Mouse (Mus musculus): ENCODE results near the gene Siah1b.

Siah1b gene

GRCm38 (mm10) chrX:164076040-164076775, at the start of gene Siah1b:
Siah1b (minus strand) TSS chrX:164076493.
- DNase-seq (ENCODE audit: low spot score) = peak; percentile 95

- DNase-seq (ENCODE audit: low spot score) = no peak
These were observed 47.6 kb upstream of the Siah1b start for GRCm38 (mm10) chrX:164123942-164124341.

GRCm38 (mm10) chrX:164113744-164114143, 37.5 kb upstream of the Siah1b start:
- DNase-seq (ENCODE audit: low spot score) = no peak

- no peak for DNase-seq (ENCODE audit: low spot score)
These were observed 34.9 kb upstream of the Siah1b start for GRCm38 (mm10) chrX:164111146-164111545.

GRCm38 (mm10) chrX:164102656-164103055, 26.4 kb upstream of the Siah1b start:
- DNase-seq (ENCODE audit: low spot score) = no peak

DNA sequence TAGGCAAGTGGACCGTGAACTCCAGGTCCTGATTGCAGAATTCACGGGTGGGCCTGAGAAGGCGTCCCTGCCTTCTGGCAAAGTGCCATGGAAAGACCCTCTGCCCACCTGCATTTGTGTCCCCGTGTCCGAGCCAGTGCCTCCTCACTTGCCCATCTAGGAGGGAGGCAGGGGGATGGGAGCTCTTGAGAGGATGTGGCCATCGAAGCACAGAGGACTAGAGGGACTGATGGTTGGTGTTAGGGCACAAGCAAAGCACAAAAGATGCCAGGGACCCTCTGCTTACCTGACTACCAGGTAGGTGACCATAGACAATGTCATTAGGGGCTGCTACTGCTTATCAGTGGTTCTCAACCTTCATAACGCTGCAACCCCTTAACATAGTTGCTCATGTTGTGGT, 25.9 kb upstream of the Siah1b start:
- DNase-seq (ENCODE audit: low spot score) = no peak

- DNase-seq (ENCODE audit: low spot score) = no peak
These were observed 25.2 kb upstream of the Siah1b start for GRCm38 (mm10) chrX:164101483-164101882.

DNA sequence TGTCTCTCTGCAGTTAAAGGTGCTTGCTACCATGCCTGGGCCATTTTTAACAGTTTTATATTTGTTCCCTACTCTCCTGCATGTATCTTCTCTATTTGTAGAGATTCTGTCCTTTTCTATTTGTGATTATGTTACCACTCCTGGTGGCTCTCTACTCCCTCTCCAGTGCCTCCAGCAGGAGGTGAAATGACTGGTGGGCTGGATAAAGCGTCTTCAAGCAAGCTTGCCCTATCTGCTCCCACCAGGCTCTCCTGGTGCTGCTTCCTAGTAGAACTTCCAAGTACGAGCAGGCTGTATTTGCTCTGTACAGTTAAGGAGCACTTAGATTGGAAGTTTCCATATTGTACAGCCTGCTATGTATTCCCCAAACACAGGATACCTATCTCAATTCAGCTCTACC, 19.5 kb upstream of the Siah1b start:
- no peak for DNase-seq (ENCODE audit: low spot score)

GRCm38 (mm10) chrX:164093435-164093834, 17.1 kb upstream of the Siah1b start:
- DNase-seq (ENCODE audit: low spot score) = no peak

DNA sequence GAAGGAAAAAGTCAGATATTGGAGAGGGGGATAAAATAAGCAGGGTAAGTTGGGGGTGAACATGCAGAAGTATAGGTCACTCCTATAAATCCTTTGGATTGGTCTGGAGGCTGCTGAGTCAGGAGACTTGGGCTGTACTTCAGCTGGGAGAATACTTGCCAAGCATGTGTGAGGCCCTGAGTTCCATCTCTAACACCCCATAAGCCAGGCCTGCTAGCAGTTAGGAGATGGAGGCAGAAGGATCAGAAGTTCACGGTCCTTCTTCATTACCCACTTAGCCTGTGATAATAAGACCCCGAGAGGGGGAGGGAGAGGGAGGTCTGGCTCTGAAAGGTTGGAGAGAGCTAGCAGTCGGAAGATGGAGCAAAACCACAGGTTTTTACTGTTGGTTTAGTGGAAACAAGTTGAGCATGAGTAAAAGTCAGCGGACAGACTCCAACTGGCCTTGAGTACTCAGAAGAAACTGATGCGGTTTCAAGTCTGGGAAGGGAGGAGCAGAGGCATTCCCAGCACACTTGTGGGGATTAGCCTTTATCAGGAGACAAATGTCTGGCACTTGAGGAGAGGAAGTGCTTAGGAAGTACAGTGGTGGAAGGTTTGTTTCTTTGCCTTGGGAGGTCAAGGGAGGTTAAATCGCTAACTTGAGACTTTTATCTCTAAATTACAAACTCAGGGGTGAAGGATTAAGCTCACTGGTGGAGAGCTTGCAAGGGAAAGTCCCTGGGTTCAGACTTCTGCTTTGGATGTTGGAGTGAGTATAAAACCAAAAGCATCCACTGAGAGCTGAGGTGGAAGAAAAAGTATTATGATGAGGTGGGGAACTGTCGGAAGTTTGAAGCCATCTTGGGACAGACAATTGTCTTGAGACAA, 16.2 kb upstream of the Siah1b start:
- DNase-seq (ENCODE audit: low spot score) = no peak

DNA sequence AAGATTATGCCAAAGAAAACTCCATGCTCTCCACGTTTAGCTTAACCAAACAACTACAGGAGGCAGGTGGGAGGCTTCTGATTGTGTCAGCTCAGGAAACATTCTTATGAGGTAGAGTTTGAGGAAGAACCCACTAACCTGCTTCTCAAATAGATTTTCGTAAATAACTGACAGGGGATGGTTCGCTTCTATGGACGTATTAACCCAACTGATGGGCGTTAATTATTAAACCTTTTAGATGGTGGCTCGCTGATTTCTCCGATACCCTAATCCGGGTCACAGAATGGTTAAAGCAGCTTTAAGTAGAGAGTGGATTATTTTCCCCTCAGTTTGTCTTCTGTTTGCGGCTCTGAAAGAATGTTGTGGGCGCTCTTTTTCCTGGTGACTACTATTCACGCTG, 13.6 kb upstream of the Siah1b start:
- DNase-seq (ENCODE audit: low spot score) = no peak

- no peak for DNase-seq (ENCODE audit: low spot score)
These were observed 12.3 kb upstream of the Siah1b start, which contains the start of gene Cltrn for GRCm38 (mm10) chrX:164088582-164088981. Cltrn (plus strand) TSS chrX:164088830.

- DNase-seq (ENCODE audit: low spot score) = no peak
These were observed 5.7 kb upstream of the Siah1b start for GRCm38 (mm10) chrX:164082030-164082429.

DNA sequence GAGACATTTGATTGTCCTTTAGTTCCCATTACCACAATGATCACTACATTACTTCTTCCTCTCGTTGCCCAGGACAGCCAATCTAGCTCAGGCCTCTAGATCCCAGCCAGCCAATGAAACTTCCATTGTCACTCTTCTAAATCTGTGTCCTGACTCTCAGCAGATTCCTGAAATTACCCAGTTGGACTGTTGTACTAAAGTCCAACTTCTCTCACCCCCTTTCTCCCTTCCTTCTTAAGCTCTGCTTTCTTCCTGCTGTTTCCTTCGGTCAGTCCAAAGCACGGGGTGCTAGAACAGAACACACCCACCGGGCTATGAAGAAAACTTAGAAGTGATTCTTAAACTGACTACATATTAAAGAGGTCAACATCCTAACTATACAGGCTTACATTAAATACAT, 7.3 kb downstream of the Siah1b start:
- no peak for DNase-seq (ENCODE audit: low spot score)

- peak; percentile 77 for DNase-seq (ENCODE audit: low spot score)
These were observed 10.1 kb downstream of the Siah1b start for GRCm38 (mm10) chrX:164066185-164066584.

- no peak for DNase-seq (ENCODE audit: low spot score)
These were observed 17.2 kb downstream of the Siah1b start for GRCm38 (mm10) chrX:164059070-164059469.

- DNase-seq (ENCODE audit: low spot score) = no peak
These were observed 17.8 kb downstream of the Siah1b start for GRCm38 (mm10) chrX:164058523-164058922.

- no peak for DNase-seq (ENCODE audit: low spot score)
These were observed 20.6 kb downstream of the Siah1b start for GRCm38 (mm10) chrX:164055726-164056125.

DNA sequence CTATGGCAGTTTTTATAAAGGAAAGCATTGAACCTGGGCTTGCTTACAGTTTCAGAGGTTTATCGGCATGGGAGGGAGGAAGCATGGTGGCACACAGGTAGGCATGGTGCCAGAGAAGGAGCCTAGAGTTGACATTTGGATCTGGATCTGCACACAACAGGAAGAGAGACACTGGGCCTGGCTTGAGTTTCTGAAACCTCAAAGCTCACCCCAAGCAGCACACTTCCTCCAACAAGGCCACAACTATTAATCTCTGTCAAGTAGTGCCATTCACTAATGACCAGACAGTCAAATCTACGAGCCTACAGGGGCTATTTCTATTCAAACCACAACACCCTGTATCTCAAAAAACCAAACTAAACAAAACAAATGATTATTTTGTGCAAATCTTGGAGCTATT, 29.6 kb downstream of the Siah1b start:
- no peak for DNase-seq (ENCODE audit: low spot score)

DNA sequence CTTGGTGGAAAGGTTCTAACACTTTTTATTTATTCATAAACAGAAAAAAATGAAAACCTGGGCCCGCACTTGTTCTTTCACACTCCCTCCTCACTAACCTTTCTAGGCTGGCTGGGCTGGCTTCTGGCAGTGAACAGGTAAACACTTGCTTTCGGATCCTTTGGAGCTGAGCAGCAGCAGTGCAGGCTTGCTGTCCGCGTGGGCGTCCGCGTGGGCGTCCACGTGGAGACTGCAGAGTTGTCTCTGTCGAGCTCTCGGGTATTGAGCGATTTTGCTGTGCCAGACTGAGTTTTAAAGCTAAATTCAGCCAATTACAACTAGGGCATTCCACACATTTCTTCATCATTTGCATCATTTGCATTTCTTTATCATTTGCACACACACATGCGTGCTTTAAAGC, 34.2 kb downstream of the Siah1b start:
- DNase-seq (ENCODE audit: low spot score) = no peak

GRCm38 (mm10) chrX:164038882-164039281, 37.4 kb downstream of the Siah1b start:
- no peak for DNase-seq (ENCODE audit: low spot score)

GRCm38 (mm10) chrX:164035931-164036330, 40.4 kb downstream of the Siah1b start:
- DNase-seq (ENCODE audit: low spot score) = no peak

DNA sequence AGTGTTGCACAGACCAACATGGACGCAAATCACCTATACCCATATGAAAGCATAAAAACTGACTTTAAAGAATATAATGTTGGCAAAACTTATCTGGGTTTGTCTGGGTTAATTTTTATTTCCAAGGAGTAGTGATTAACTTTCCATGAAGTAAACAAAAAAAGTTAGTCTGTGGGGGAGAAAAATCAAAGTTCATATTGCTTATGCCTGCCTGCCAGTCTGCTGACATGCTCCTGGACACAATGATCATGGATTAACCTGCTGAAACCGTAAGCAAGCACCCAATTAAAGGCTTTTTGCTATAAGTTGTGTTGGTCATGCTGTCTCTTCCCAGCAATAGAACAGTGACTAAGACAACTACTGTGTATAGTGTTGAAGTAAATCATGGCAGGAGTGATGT, 40.9 kb downstream of the Siah1b start:
- no peak for DNase-seq (ENCODE audit: low spot score)

Data from lung, postnatal 25 days (tissue).